Mouse (Mus musculus) heart, adult 2 months (tissue): ENCODE data around the gene Pacsin2. TPM values are rescaled to one million over a fixed set of nuclear protein-coding genes. Genes with fewer than 3 reads are reported as not detected.

Source experiments
- DNase-seq, 2 experiments: peaks; one replicate each; pipeline ENCODE4 v3.0.0; 2021
- H3K27ac ChIP-seq: fragments of 200-600 bp; 2 replicates; pipeline ENCODE4 v1.8.1; 2022
- H3K27me3 ChIP-seq: fragments of 200-500 bp; 2 replicates; pipeline ENCODE4 v1.6.1; 2012; ENCODE audit warnings: mild to moderate bottlenecking, low read length, inconsistent platforms, mixed read lengths; ENCODE audit not compliant: control insufficient read depth, insufficient read depth
- H3K36me3 ChIP-seq: fragments of 200-500 bp; 2 replicates; pipeline ENCODE4 v1.6.1; 2012; ENCODE audit warnings: low read length, inconsistent platforms; ENCODE audit not compliant: control insufficient read depth, insufficient read depth
- H3K4me1 ChIP-seq: fragments of 200-500 bp; 2 replicates; pipeline ENCODE4 v1.6.1; 2011; ENCODE audit warnings: low read length; ENCODE audit not compliant: control insufficient read depth, insufficient read depth
- H3K4me3 ChIP-seq: fragments of 200-600 bp; 2 replicates; pipeline ENCODE4 v1.8.1; 2022
- H3K79me2 ChIP-seq: fragments of 200-500 bp; replicated peaks from 2 replicates; pipeline ENCODE4 v1.6.1; 2012; ENCODE audit warnings: mild to moderate bottlenecking, inconsistent platforms, low read length, moderate library complexity, mixed read lengths; ENCODE audit not compliant: control insufficient read depth, insufficient read depth
- H3K9ac ChIP-seq: fragments of 200-500 bp; 2 replicates; pipeline ENCODE4 v1.6.1; 2012; ENCODE audit warnings: low read depth, mild to moderate bottlenecking, control low read depth, inconsistent platforms, low read length, mixed read lengths
- CTCF ChIP-seq: fragments of 200-600 bp; IDR thresholded peaks from 2 replicates; pipeline ENCODE4 v1.8.1; 2022; ENCODE audit warnings: antibody characterized with exemption, mild to moderate bottlenecking, moderate library complexity
- EP300 ChIP-seq: fragments of 200-500 bp; IDR thresholded peaks from 2 replicates; pipeline ENCODE4 v1.6.1; 2011; ENCODE audit warnings: low read depth, low read length, control low read depth; ENCODE audit not compliant: insufficient read depth
- POLR2A ChIP-seq: fragments of 200-500 bp; IDR thresholded peaks from 2 replicates; pipeline ENCODE4 v1.6.1; 2011; ENCODE audit warnings: mild to moderate bottlenecking, low read depth, low read length, control low read depth; ENCODE audit not compliant: insufficient read depth
- WGBS: fragments of 180-500 bp; shearing (Covaris S2); methylation state at CpG from one replicate; pipeline ENCODE4 v1.1.7; 2018; 5-methylcytosine and 5-hydroxymethylcytosine counted together
- intact Hi-C: fragments of 180-260 bp; cut with DNase I; formaldehyde crosslinking; loops from one replicate; pipeline ENCODE4 v1.15.1; 2025
- polyA plus RNA-seq: library from polyadenylated mRNA; depleted of rRNA; stranded (reverse); fragments of >200 nt; gene quantifications from 2 replicates; pipeline ENCODE4 v1.2.3, GENCODE M21; 2012
- total RNA-seq, 2 experiments: library from RNA; stranded (reverse); gene quantifications; 2 replicates each; pipeline ENCODE4 v1.2.3; 2021

Pacsin2 gene
- total and polyA plus RNA-seq, 3 experiments, result 111 to 246 (median 200) TPM

GRCm38 (mm10) chr15:83476593-83477273 is 12.3 kb upstream of the Pacsin2 start:
- WGBS, result 51% methylated on average over 12 of the region's 12 CpGs
- no peak overlapping the region for H3K27ac ChIP-seq
- peaks cover 14% of the 10 kb centered on the region for H3K4me1 ChIP-seq
- no peaks in the 10 kb centered on the region for H3K27me3 ChIP-seq
- H3K4me3 ChIP-seq, result no peak overlapping the region
- DNase-seq, result peak in 1 of 2 experiments; percentile 42
- no peak overlapping the region for H3K9ac ChIP-seq
- H3K79me2 ChIP-seq, result no peaks in the 10 kb centered on the region
- intact Hi-C loops, result loop anchor here (10.0 kb wide), 1 partner anchor 62 kb away; no protein-coding TSS in a partner anchor
- H3K36me3 ChIP-seq, result no peaks in the 10 kb centered on the region
- TF ChIP-seq POLR2A (no peak), EP300 (no peak), CTCF (no peak)

- peak overlapping the region; percentile 34; the same call in 1 of the 2 replicates for H3K27ac ChIP-seq
- no peak for DNase-seq
- no peak overlapping the region for H3K4me3 ChIP-seq
- no peaks in the 10 kb centered on the region for H3K36me3 ChIP-seq
- H3K9ac ChIP-seq, result no peak overlapping the region
- H3K4me1 ChIP-seq, result peaks cover 19% of the 10 kb centered on the region
- H3K79me2 ChIP-seq, result no peaks in the 10 kb centered on the region
- 35% methylated on average over 5 of the region's 5 CpGs for WGBS
- no peaks in the 10 kb centered on the region for H3K27me3 ChIP-seq
- intact Hi-C loops, result loop anchor here (10.0 kb wide), 1 partner anchor 60 kb away; no protein-coding TSS in a partner anchor
- TF ChIP-seq EP300 (no peak), POLR2A (no peak), CTCF (no peak)
Observed at GRCm38 (mm10) chr15:83474466-83474836, 10.0 kb upstream of the Pacsin2 start.

GRCm38 (mm10) chr15:83473832-83474465 is 9.5 kb upstream of the Pacsin2 start:
- Histone ChIP-seq H3K79me2 (no peaks in the 10 kb centered on the region), H3K27ac (peak overlapping the region; percentile 34; the same call in 1 of the 2 replicates), H3K9ac (no peak overlapping the region), H3K4me1 (peaks cover 19% of the 10 kb centered on the region), H3K36me3 (no peaks in the 10 kb centered on the region), H3K27me3 (no peaks in the 10 kb centered on the region), H3K4me3 (no peak overlapping the region)
- 41% methylated on average over 10 of the region's 10 CpGs for WGBS
- intact Hi-C loops, result loop anchor here (2.0 to 10.0 kb wide), 2 partner anchors 13 to 59 kb away; no protein-coding TSS in a partner anchor
- DNase-seq, result peak; percentile 71 to 85
- TF ChIP-seq CTCF (no peak), EP300 (0 out of 2 replicates have a peak, but pooled peaks have one; percentile 21), POLR2A (no peak)

GRCm38 (mm10) chr15:83473251-83473650 is 8.8 kb upstream of the Pacsin2 start:
- Histone ChIP-seq H3K27me3 (no peaks in the 10 kb centered on the region), H3K4me3 (no peak overlapping the region), H3K9ac (no peak overlapping the region), H3K79me2 (no peaks in the 10 kb centered on the region), H3K27ac (peak overlapping the region; percentile 33; the same call in 1 of the 2 replicates), H3K36me3 (no peaks in the 10 kb centered on the region), H3K4me1 (peaks cover 19% of the 10 kb centered on the region)
- WGBS, result 36% methylated on average over 1 of the region's 1 CpGs
- DNase-seq, result no peak
- no peak for TF ChIP-seq POLR2A
- no peak for TF ChIP-seq CTCF
- no peak for TF ChIP-seq EP300
- intact Hi-C loops, result loop anchor here (2.0 to 10.0 kb wide), 2 partner anchors 14 to 58 kb away; no protein-coding TSS in a partner anchor

GRCm38 (mm10) chr15:83471476-83471875 is 7.1 kb upstream of the Pacsin2 start:
- no peaks in the 10 kb centered on the region for H3K79me2 ChIP-seq
- no peaks in the 10 kb centered on the region for H3K27me3 ChIP-seq
- H3K4me3 ChIP-seq, result no peak overlapping the region
- TF ChIP-seq CTCF (no peak), EP300 (peak; percentile 92), POLR2A (0 out of 2 replicates have a peak, but pooled peaks have one; percentile 11)
- no peak overlapping the region for H3K9ac ChIP-seq
- peaks cover 19% of the 10 kb centered on the region for H3K4me1 ChIP-seq
- DNase-seq, result peak; percentile 74 to 87
- WGBS, result 12% methylated on average over 7 of the region's 7 CpGs
- intact Hi-C loops, result loop anchor here (10.0 kb wide), 1 partner anchor 57 kb away; no protein-coding TSS in a partner anchor
- H3K36me3 ChIP-seq, result no peaks in the 10 kb centered on the region
- peak overlapping the region; percentile 70 for H3K27ac ChIP-seq

GRCm38 (mm10) chr15:83470443-83470842 is 6.0 kb upstream of the Pacsin2 start:
- no peak overlapping the region for H3K27ac ChIP-seq
- intact Hi-C loops, result loop anchor here (10.0 kb wide), 1 partner anchor 56 kb away; no protein-coding TSS in a partner anchor
- H3K27me3 ChIP-seq, result no peaks in the 10 kb centered on the region
- no peak for DNase-seq
- no peak overlapping the region for H3K9ac ChIP-seq
- H3K4me3 ChIP-seq, result no peak overlapping the region
- no peaks in the 10 kb centered on the region for H3K36me3 ChIP-seq
- H3K79me2 ChIP-seq, result no peaks in the 10 kb centered on the region
- no peak for TF ChIP-seq CTCF
- no peak for TF ChIP-seq POLR2A
- peaks cover 21% of the 10 kb centered on the region for H3K4me1 ChIP-seq
- 90% methylated on average over 8 of the region's 8 CpGs for WGBS
